Mouse (Mus musculus): ENCODE measurements around the gene Fam193b. TPM values are rescaled to one million over a fixed set of nuclear protein-coding genes. Genes with fewer than 3 reads are reported as not detected.
A peak's percentile ranks its signal among the peaks of the same experiment; 100 is the strongest.

Fam193b gene
- polyA plus RNA-seq, 1 experiment from 2014 or later, result 47.8 TPM

DNA sequence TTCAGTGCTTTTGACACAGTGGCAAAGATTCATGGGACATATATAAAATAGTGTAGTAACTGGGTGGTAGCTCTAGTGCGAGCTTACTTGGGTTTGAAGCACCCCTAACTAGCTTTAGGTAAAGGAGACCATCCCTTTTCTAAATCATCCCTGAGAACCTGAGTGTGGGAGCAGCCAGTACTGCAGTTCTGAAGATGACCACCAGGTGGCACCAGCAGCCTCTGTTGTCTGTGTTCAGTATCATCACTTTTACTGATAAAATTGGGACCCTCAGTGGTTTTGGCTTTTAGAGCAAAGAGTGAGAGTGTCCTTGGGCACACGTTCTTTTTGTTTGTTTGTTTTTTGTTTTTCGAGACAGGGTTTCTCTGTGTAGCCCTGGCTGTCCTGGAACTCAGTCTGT is 30.7 kb upstream of the Fam193b start:
- WGBS, result 8% methylated on average over 3 of the region's 3 CpGs
- no peak for ATAC-seq (ENCODE audit: insufficient number of reproducible peaks, low FRiP score, low TSS enrichment, low read depth)
- DNase-seq (ENCODE audit: low spot score), result peak; percentile 94
- H3K36me3 ChIP-seq (ENCODE audit: control insufficient read depth, insufficient read depth, low read length), result peaks cover 10% of the 10 kb centered on the region; the same call in 1 of the 2 replicates
- H3K27me3 ChIP-seq (ENCODE audit: control insufficient read depth, insufficient read depth, low read length), result no peaks in the 10 kb centered on the region
- H3K9me3 ChIP-seq (ENCODE audit: control insufficient read depth, low read length), result no peaks in the 10 kb centered on the region
- H3K27ac ChIP-seq (replicated peaks; ENCODE audit: low read depth, low read length), result no peak overlapping the region
- H3K4me2 ChIP-seq (ENCODE audit: low read depth, severe bottlenecking), result no peak overlapping the region
- H3K4me3 ChIP-seq (ENCODE audit: low read depth, low read length), result no peak overlapping the region
- H3K9ac ChIP-seq (ENCODE audit: low read length), result no peak overlapping the region
- H3K4me1 ChIP-seq (ENCODE audit: control insufficient read depth, insufficient read depth, low read length), result peaks cover 5% of the 10 kb centered on the region

DNA sequence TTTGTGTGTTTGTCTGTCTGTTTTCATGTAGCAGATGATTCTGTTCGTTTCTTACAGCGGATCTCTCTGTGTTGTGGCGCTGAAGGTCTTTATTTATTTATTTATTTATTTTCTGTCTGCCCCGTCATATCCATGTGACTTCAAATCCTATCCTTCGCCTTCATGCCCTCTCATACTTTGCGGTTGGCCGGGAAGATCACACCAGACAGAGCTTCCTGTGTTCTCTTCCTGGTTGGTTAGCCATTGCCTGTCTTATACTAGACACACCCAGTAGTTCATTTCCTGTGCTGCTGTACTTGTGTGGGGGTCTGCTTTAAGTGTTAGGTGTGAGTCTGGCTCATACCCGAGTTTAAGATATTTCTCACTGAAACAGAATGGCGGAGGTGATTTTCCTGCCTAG is 29.7 kb upstream of the Fam193b start:
- H3K9ac ChIP-seq (ENCODE audit: low read length), result peak overlapping the region; percentile 81
- no peaks in the 10 kb centered on the region for H3K27me3 ChIP-seq (ENCODE audit: control insufficient read depth, insufficient read depth, low read length)
- peaks cover 5% of the 10 kb centered on the region for H3K4me1 ChIP-seq (ENCODE audit: control insufficient read depth, insufficient read depth, low read length)
- ATAC-seq (ENCODE audit: insufficient number of reproducible peaks, low FRiP score, low TSS enrichment, low read depth) (no peak), DNase-seq (ENCODE audit: low spot score) (no peak)
- peak overlapping the region; percentile 86 for H3K4me3 ChIP-seq (ENCODE audit: low read depth, low read length)
- peaks cover 14% of the 10 kb centered on the region; the same call in 1 of the 2 replicates for H3K36me3 ChIP-seq (ENCODE audit: control insufficient read depth, insufficient read depth, low read length)
- WGBS, result 30% methylated on average over 9 of the region's 9 CpGs
- H3K27ac ChIP-seq (replicated peaks; ENCODE audit: low read depth, low read length), result no peak overlapping the region
- no peaks in the 10 kb centered on the region for H3K9me3 ChIP-seq (ENCODE audit: control insufficient read depth, low read length)
- peak overlapping the region; percentile 64 for H3K4me2 ChIP-seq (ENCODE audit: low read depth, severe bottlenecking)

- peak within 1 kb of the TSS; percentile 64 for H3K4me2 ChIP-seq (ENCODE audit: low read depth, severe bottlenecking)
- 10% methylated on average over 51 of the region's 51 CpGs for WGBS
- peaks cover 5% of the 10 kb centered on the region for H3K4me1 ChIP-seq (ENCODE audit: control insufficient read depth, insufficient read depth, low read length)
- H3K27me3 ChIP-seq (ENCODE audit: control insufficient read depth, insufficient read depth, low read length), result no peaks in the 10 kb centered on the region
- peaks cover 14% of the 10 kb centered on the region; the same call in 1 of the 2 replicates for H3K36me3 ChIP-seq (ENCODE audit: control insufficient read depth, insufficient read depth, low read length)
- H3K9me3 ChIP-seq (ENCODE audit: control insufficient read depth, low read length), result no peaks in the 10 kb centered on the region
- DNase-seq (ENCODE audit: low spot score) (peak; percentile 85), ATAC-seq (ENCODE audit: insufficient number of reproducible peaks, low FRiP score, low TSS enrichment, low read depth) (peak; percentile 84)
- no peak within 1 kb of the TSS; the same call in 1 of the 2 replicates for H3K27ac ChIP-seq (replicated peaks; ENCODE audit: low read depth, low read length)
- peak within 1 kb of the TSS; percentile 86 for H3K4me3 ChIP-seq (ENCODE audit: low read depth, low read length)
- peak within 1 kb of the TSS; percentile 81 for H3K9ac ChIP-seq (ENCODE audit: low read length)
These were observed 28.9 kb upstream of the Fam193b start, which contains the start of gene B4galt7 for GRCm38 (mm10) chr13:55599566-55600540. Gene B4galt7 (plus strand): TSS chr13:55599896.

DNA sequence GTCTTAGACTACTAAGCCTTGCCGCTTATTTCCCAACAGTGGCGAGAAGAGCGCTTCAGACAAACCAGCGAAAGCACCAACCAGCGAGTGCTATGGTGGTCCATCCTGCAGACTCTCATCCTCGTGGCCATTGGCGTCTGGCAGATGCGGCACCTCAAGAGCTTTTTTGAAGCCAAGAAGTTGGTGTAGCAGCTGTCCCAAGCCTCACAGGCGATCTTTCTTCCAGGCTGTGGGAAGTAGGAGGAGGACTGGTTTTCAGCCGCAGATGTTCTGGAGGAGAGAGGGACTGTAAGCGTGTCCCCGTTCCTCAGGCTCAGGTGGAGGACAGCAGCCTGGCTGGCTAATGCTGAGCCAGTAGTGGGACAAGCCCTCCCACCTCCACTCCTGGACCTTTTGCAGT is 25.9 kb upstream of the Fam193b start:
- Histone ChIP-seq H3K4me3 (ENCODE audit: low read depth, low read length) (no peak overlapping the region), H3K27me3 (ENCODE audit: control insufficient read depth, insufficient read depth, low read length) (no peaks in the 10 kb centered on the region), H3K9me3 (ENCODE audit: control insufficient read depth, low read length) (no peaks in the 10 kb centered on the region), H3K36me3 (ENCODE audit: control insufficient read depth, insufficient read depth, low read length) (peaks cover 12% of the 10 kb centered on the region; the same call in 1 of the 2 replicates), H3K27ac (replicated peaks; ENCODE audit: low read depth, low read length) (no peak overlapping the region), H3K4me2 (ENCODE audit: low read depth, severe bottlenecking) (no peak overlapping the region), H3K4me1 (ENCODE audit: control insufficient read depth, insufficient read depth, low read length) (peaks cover 5% of the 10 kb centered on the region), H3K9ac (ENCODE audit: low read length) (no peak overlapping the region)
- 94% methylated on average over 12 of the region's 12 CpGs for WGBS
- ATAC-seq (ENCODE audit: insufficient number of reproducible peaks, low FRiP score, low TSS enrichment, low read depth) (no peak), DNase-seq (ENCODE audit: low spot score) (no peak)

DNA sequence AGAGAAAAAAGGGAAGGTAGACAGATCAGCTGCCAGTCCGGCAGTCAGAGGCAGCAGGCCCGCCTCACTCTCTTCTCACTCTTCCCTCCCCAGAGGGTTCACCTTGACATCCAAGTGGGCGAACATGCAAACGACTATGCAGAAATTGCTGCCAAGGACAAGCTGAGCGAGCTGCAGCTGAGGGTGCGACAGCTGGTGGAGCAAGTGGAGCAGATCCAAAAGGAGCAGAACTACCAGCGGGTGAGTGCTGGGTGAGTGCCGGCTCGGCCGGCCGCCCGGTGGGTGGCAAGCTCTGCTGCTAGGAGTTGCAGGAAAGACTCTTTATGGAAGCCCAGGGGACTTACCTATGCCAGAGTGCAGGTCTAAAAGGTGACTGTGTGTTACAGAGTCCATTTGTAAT is 24.5 kb upstream of the Fam193b start:
- Histone ChIP-seq H3K4me2 (ENCODE audit: low read depth, severe bottlenecking) (no peak overlapping the region), H3K36me3 (ENCODE audit: control insufficient read depth, insufficient read depth, low read length) (peaks cover 12% of the 10 kb centered on the region; the same call in 1 of the 2 replicates), H3K4me1 (ENCODE audit: control insufficient read depth, insufficient read depth, low read length) (no peaks in the 10 kb centered on the region), H3K4me3 (ENCODE audit: low read depth, low read length) (no peak overlapping the region), H3K27ac (replicated peaks; ENCODE audit: low read depth, low read length) (no peak overlapping the region), H3K9ac (ENCODE audit: low read length) (no peak overlapping the region), H3K9me3 (ENCODE audit: control insufficient read depth, low read length) (no peaks in the 10 kb centered on the region), H3K27me3 (ENCODE audit: control insufficient read depth, insufficient read depth, low read length) (no peaks in the 10 kb centered on the region)
- ATAC-seq (ENCODE audit: insufficient number of reproducible peaks, low FRiP score, low TSS enrichment, low read depth) (no peak), DNase-seq (ENCODE audit: low spot score) (no peak)
- 94% methylated on average over 12 of the region's 12 CpGs for WGBS

DNA sequence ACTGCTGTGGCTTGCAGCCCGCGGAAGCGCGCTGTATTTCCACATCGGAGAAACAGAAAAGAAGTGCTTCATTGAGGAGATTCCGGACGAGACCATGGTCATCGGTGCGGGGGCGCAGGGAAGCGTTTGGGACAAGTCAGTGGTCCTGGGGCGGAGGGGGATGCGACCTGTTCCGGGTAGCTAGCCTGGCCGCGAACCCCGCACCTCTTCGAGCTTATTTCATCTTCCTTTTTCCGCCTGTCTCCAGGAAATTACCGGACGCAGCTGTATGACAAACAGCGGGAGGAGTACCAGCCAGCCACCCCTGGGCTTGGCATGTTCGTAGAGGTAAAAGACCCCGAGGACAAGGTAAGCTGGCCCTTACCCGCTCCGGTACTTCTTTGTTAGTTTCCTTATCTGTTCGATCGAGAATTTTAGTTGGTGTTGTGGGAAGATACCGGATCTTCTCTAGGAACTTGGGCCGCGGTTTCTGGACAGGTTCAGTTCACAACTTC is 22.4 kb upstream of the Fam193b start:
- under 1% methylated on average over 31 of the region's 31 CpGs for WGBS
- DNase-seq (ENCODE audit: low spot score), result no peak
- Histone ChIP-seq H3K4me2 (ENCODE audit: low read depth, severe bottlenecking) (peak overlapping the region; percentile 59), H3K9ac (ENCODE audit: low read length) (peak overlapping the region; percentile 81), H3K27me3 (ENCODE audit: control insufficient read depth, insufficient read depth, low read length) (no peaks in the 10 kb centered on the region), H3K4me3 (ENCODE audit: low read depth, low read length) (peak overlapping the region; percentile 89), H3K9me3 (ENCODE audit: control insufficient read depth, low read length) (no peaks in the 10 kb centered on the region), H3K4me1 (ENCODE audit: control insufficient read depth, insufficient read depth, low read length) (no peaks in the 10 kb centered on the region), H3K36me3 (ENCODE audit: control insufficient read depth, insufficient read depth, low read length) (peaks cover 12% of the 10 kb centered on the region; the same call in 1 of the 2 replicates), H3K27ac (replicated peaks; ENCODE audit: low read depth, low read length) (no peak overlapping the region)
- peak; percentile 38; the same call in 1 of the 2 replicates for ATAC-seq (ENCODE audit: insufficient number of reproducible peaks, low FRiP score, low TSS enrichment, low read depth)

GRCm38 (mm10) chr13:55592512-55593253 is 21.8 kb upstream of the Fam193b start:
- peak overlapping the region; percentile 81 for H3K9ac ChIP-seq (ENCODE audit: low read length)
- H3K9me3 ChIP-seq (ENCODE audit: control insufficient read depth, low read length), result no peaks in the 10 kb centered on the region
- ATAC-seq (ENCODE audit: insufficient number of reproducible peaks, low FRiP score, low TSS enrichment, low read depth) (peak; percentile 97), DNase-seq (ENCODE audit: low spot score) (peak; percentile 99)
- peak overlapping the region; percentile 59; the same call in 1 of the 2 replicates for H3K4me2 ChIP-seq (ENCODE audit: low read depth, severe bottlenecking)
- 5% methylated on average over 29 of the region's 29 CpGs for WGBS
- no peaks in the 10 kb centered on the region for H3K4me1 ChIP-seq (ENCODE audit: control insufficient read depth, insufficient read depth, low read length)
- H3K36me3 ChIP-seq (ENCODE audit: control insufficient read depth, insufficient read depth, low read length), result peaks cover 9% of the 10 kb centered on the region; the same call in 1 of the 2 replicates
- H3K4me3 ChIP-seq (ENCODE audit: low read depth, low read length), result peak overlapping the region; percentile 89
- H3K27ac ChIP-seq (replicated peaks; ENCODE audit: low read depth, low read length), result no peak overlapping the region
- H3K27me3 ChIP-seq (ENCODE audit: control insufficient read depth, insufficient read depth, low read length), result no peaks in the 10 kb centered on the region

GRCm38 (mm10) chr13:55591961-55592490 is 21.1 kb upstream of the Fam193b start:
- Histone ChIP-seq H3K4me1 (ENCODE audit: control insufficient read depth, insufficient read depth, low read length) (no peaks in the 10 kb centered on the region), H3K9me3 (ENCODE audit: control insufficient read depth, low read length) (no peaks in the 10 kb centered on the region), H3K4me3 (ENCODE audit: low read depth, low read length) (no peak overlapping the region), H3K36me3 (ENCODE audit: control insufficient read depth, insufficient read depth, low read length) (peaks cover 8% of the 10 kb centered on the region; the same call in 1 of the 2 replicates), H3K27ac (replicated peaks; ENCODE audit: low read depth, low read length) (no peak overlapping the region), H3K27me3 (ENCODE audit: control insufficient read depth, insufficient read depth, low read length) (no peaks in the 10 kb centered on the region), H3K4me2 (ENCODE audit: low read depth, severe bottlenecking) (no peak overlapping the region), H3K9ac (ENCODE audit: low read length) (no peak overlapping the region)
- DNase-seq (ENCODE audit: low spot score), result no peak
- no peak; the same call in 1 of the 2 replicates for ATAC-seq (ENCODE audit: insufficient number of reproducible peaks, low FRiP score, low TSS enrichment, low read depth)
- WGBS, result 71% methylated on average over 4 of the region's 4 CpGs
